Mouse (Mus musculus) liver, embryonic 14.5 days (tissue): ENCODE data around the gene Neu2.

Source experiments
- CTCF ChIP-seq: IDR thresholded peaks from 2 replicates; pipeline ENCODE4 v1.5.1; 2016; ENCODE audit warnings: antibody characterized with exemption, low read depth, control low read depth
- EP300 ChIP-seq: IDR thresholded peaks from 2 replicates; pipeline ENCODE4 v1.6.1; 2016; ENCODE audit warnings: antibody characterized with exemption, low read depth

GRCm38 (mm10) chr1:87468321-87468720 is 41.4 kb upstream of the Neu2 start:
- TF ChIP-seq CTCF (no peak), EP300 (no peak)
